Mouse (Mus musculus) telencephalon, adult 2 months (tissue): ENCODE measurements at regions not wholly inside any gene's neighbourhood (a gene's known extent, or its start where the extent isn't known, plus 50 kb on each side); places are given as distances from the start of the nearest gene placed in this dataset.
"Not testable (repeated sequence)": the region's sequence is repeated elsewhere in the genome, so short reads cannot be mapped to it uniquely, and the experiment has no call there.

Experiments
- DNase-seq: peaks from one replicate; pipeline ENCODE4 v3.0.0-alpha.2; 2011; ENCODE audit warnings: low read depth, low spot score

DNA sequence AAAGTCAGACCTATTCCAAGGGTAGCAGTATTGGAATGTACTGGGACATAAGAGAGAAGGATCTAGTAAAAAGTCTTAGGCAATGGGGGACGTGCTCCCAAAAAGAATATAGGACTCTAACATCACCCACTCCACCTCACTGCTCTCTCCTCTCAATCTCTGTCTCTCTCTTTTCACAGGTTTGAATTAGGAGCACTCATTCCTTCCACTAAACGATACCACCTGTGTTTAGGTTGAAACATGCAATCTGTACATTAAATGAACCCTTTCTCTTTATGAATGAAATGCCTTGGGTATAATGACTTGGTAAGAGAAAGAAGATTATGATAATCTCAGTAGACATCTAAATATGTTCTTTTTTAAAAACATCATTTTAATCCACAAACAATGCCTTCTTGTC, 129.4 kb downstream of the Zpld1 start:
- DNase-seq = no peak

DNA sequence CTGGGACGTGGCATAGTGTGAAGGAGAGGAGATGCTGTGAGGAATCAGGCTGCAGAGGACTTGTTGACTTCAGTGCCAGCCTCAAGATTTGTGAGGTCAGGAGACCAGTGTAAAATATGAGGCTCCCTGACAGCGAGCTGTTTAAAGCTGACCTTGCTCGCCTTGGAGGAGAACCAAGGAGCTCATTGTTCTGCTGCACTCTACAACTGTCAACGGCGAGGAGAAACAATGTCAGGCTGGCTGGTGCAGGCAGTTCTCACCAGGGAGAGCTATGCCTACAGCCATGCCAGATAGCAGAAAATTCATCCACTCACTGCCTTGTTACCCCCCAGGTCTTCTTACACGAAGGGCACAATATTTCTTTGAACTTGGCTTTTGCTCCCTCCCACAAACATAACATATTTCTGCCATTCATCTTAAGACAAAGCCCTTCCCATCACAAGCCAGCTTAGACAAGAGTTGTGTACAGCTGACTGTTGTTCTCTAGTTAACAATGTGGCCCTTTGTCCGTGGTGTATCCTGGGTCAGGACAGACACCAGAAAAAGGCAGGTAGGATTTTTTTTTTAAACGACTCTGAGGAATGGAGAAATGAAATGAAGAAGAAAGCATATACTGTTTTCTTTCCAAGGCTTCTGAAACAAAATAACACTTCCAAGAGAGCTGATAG, 131.5 kb downstream of the Zpld1 start:
- no peak for DNase-seq

DNA sequence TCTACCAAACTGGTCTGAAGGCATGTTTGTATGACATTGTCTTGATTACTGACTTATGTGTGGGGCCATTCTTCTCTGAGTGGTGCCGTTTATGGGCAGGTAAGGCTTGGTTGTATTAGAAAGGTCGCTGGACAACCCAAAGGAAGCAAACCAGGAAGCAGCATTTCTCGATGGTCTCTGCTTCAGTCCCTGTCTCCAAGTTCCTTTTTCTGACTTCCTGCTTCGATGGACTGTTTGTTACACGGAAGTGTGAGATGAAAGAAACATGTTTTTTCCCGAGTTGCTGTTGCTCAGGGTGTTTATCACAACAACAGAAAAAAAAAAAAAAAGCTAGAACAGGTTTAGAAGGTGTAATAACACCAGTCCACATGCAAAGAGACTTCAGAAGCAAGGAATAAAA, 134.9 kb downstream of the Zpld1 start:
- DNase-seq = no peak

GRCm38 (mm10) chr16:55151726-55152125, 146.1 kb downstream of the Zpld1 start:
- DNase-seq = peak; percentile 50

- no peak for DNase-seq
These were observed 155.2 kb downstream of the Zpld1 start for GRCm38 (mm10) chr16:55142431-55143173.

- DNase-seq = no peak
These were observed 162.8 kb downstream of the Zpld1 start for GRCm38 (mm10) chr16:55134961-55135360.

- DNase-seq = no peak
These were observed 200.1 kb downstream of the Zpld1 start for GRCm38 (mm10) chr16:55097651-55098050.

GRCm38 (mm10) chr16:55087461-55087860, 210.3 kb downstream of the Zpld1 start:
- no peak for DNase-seq

DNA sequence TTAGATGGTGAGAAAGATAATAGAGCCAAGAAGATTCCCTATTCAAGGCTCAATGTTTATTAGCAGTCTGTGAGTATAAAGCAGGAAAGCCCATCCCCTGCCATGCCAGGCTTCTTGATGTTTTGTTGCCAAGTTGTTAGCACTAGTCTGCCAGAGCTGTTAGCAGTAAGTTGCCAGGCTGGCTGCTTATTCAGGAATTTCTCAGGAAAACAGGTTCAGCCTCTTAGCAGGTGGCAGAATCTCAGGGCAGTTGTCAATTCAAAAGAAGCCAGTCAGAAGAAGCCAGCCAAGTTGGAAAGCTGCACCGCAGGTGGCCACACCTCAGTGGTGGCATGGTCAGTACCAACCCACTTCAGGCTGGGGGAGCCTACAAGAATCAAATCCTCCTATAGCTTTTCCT, 221.6 kb downstream of the Zpld1 start:
- DNase-seq = no peak

- DNase-seq = peak; percentile 36
These were observed 258.0 kb downstream of the Zpld1 start for GRCm38 (mm10) chr16:55039777-55040176.

- peak; percentile 79 for DNase-seq
These were observed 296.0 kb downstream of the Zpld1 start for GRCm38 (mm10) chr16:55001661-55002289.

- DNase-seq = no peak
These were observed 306.1 kb downstream of the Zpld1 start for GRCm38 (mm10) chr16:54991595-54992240.

- DNase-seq = peak; percentile 69
These were observed 314.0 kb downstream of the Zpld1 start for GRCm38 (mm10) chr16:54983759-54984218.

- DNase-seq = peak; percentile 67
These were observed 327.4 kb downstream of the Zpld1 start for GRCm38 (mm10) chr16:54970356-54970755.

GRCm38 (mm10) chr16:54943808-54944315, 353.9 kb downstream of the Zpld1 start:
- DNase-seq = peak; percentile 34

DNA sequence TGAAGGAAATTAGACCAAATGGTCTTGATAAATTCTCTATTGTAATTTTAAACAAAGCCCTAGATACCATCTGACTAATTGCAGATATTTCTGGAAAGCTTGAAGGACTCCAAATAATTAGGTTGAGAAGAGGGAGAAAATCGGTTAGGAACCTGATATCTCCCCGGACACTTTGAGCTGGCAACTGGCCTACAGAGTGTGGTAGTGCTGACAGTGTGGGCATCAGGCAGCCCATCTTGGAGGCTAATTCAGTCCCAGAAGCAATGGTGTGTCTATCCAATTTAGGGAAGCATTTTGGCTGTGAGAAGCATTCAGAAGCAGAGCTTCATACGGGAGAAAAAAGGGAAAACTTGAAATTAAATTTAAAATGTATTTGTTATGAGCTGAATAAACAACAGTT, 369.5 kb downstream of the Zpld1 start:
- DNase-seq = no peak

DNA sequence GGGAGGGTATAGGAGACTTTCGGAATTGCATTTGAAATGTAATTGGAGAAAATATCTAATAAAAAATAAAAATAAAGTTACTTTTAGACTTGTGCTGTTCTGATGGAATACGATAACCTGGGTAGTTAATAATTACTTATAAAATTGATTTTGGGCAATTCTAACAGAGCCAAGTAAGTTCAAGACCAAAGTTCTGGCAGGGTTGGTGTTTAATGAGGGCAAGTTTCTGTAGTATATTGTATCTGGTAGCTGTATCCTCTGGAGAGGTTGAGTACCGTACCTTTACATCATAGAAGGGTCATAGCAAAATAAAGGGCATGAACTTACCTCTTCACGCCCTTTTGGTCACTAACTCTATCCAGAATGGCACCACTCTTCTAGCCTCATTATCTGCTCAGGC, 394.9 kb downstream of the Zpld1 start:
- no peak for DNase-seq

DNA sequence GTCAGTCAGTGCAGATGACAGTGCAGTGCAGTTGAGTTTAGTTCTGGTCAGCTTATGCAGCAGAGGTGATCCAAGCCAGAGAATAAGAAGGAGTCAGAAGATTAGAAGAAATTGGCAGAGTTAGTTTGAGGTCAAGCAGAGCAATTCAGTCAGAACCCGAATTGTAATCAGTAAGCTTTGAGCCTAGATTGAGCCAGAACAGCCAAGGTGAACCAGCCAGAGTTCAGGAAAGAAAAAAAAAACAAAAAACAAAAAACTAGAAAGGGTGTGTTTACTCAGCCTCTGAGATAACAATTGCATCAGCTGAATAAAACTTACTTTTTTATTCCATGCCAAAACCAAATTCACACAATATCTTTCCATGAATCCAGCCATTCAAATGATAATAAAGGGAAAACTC, 396.3 kb downstream of the Zpld1 start:
- no peak for DNase-seq

- DNase-seq = peak; percentile 40
These were observed 403.1 kb downstream of the Zpld1 start for GRCm38 (mm10) chr16:54894661-54895060.

DNA sequence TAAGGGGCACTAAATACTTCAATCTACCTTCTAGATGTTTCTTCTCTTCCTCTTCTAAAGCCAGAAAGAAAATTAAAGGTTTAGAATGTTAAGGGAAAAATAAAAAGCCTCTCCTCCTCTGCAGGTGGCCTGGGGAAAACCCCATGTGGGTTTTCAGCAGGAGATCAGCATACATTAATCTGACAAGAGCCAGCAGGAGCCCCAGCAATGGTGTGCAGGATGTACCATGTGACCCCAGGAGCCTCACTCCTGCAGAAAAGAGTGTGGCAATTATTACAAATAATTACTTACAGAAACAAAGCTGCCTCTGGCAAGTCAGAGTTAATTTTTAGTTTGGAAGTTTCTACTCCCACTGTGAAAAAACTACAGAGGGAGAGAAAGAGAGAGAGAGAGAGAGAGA, 440.4 kb downstream of the Zpld1 start:
- DNase-seq = no peak

DNA sequence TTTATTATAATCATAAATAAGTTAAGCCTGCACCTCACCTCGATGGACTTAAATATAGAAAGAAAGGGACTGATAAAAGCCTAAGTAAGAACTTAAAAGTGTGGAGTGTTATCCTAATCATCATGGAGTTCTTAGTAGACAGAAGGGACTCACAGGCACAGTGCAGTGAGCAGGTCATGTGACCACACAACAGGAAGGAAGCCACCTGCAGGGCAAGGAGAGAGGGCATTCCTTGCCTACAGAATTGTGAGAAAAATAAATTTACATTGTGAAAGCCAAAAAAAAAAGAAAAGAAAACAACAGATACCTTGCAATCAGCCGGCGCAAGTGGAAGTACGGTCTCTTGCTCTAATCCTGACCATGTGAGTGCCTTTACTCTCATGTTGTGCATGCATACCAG, 454.8 kb downstream of the Zpld1 start:
- not testable (repeated sequence) for DNase-seq
